Mouse (Mus musculus): ENCODE results near the gene Rhof. TPM values are rescaled to one million over a fixed set of nuclear protein-coding genes. Genes with fewer than 3 reads are reported as not detected.

The Rhof gene
- total and polyA plus RNA-seq, 2 experiments, result 0.09 to 0.86 TPM

- TF ChIP-seq CTCF (IDR thresholded peaks at IDR 0.05; ENCODE audit: low read depth, low read length), result peak; percentile 22; the same call in 1 of the 2 replicates
- 0 out of 2 replicates have a peak, but pooled peaks have one; percentile 59 for TF ChIP-seq POLR2A (IDR thresholded peaks at IDR 0.05; ENCODE audit: extremely low read depth, insufficient read depth, low read length)
- Histone ChIP-seq H3K79me2 (ENCODE audit: control insufficient read depth, insufficient read depth, low read length) (no peaks in the 10 kb centered on the region), H3K4me3 (ENCODE audit: insufficient read depth, low read depth, low read length) (peak overlapping the region; percentile 71), H3K36me3 (ENCODE audit: control insufficient read depth, insufficient read depth, low read length) (peaks cover 6% of the 10 kb centered on the region; the same call in 1 of the 2 replicates), H3K9ac (ENCODE audit: low read depth, low read length) (peak overlapping the region; percentile 79), H3K4me1 (ENCODE audit: control insufficient read depth, insufficient read depth, low read length) (peaks cover 21% of the 10 kb centered on the region), H3K27me3 (ENCODE audit: control insufficient read depth, insufficient read depth, low read length) (no peaks in the 10 kb centered on the region), H3K27ac (replicated peaks; ENCODE audit: insufficient read depth, low read depth, low read length) (peak overlapping the region; percentile 98)
- WGBS, result 1% methylated on average over 30 of the region's 30 CpGs
- peak; percentile 92 for DNase-seq (ENCODE audit: extremely low read depth, low read depth, low spot score)
These were observed 3.2 kb upstream of the Rhof start for GRCm38 (mm10) chr5:123135471-123136360.

- 12% methylated on average over 8 of the region's 8 CpGs for WGBS
- peaks cover 21% of the 10 kb centered on the region for H3K4me1 ChIP-seq (ENCODE audit: control insufficient read depth, insufficient read depth, low read length)
- peak overlapping the region; percentile 88 for H3K27ac ChIP-seq (replicated peaks; ENCODE audit: insufficient read depth, low read depth, low read length)
- DNase-seq (ENCODE audit: extremely low read depth, low read depth, low spot score), result no peak
- H3K27me3 ChIP-seq (ENCODE audit: control insufficient read depth, insufficient read depth, low read length), result no peaks in the 10 kb centered on the region
- peak overlapping the region; percentile 52 for H3K4me3 ChIP-seq (ENCODE audit: insufficient read depth, low read depth, low read length)
- no peaks in the 10 kb centered on the region for H3K79me2 ChIP-seq (ENCODE audit: control insufficient read depth, insufficient read depth, low read length)
- peak overlapping the region; percentile 64 for H3K9ac ChIP-seq (ENCODE audit: low read depth, low read length)
- TF ChIP-seq CTCF (IDR thresholded peaks at IDR 0.05; ENCODE audit: low read depth, low read length) (no peak), POLR2A (IDR thresholded peaks at IDR 0.05; ENCODE audit: extremely low read depth, insufficient read depth, low read length) (no peak)
- peaks cover 6% of the 10 kb centered on the region; the same call in 1 of the 2 replicates for H3K36me3 ChIP-seq (ENCODE audit: control insufficient read depth, insufficient read depth, low read length)
These were observed 2.4 kb upstream of the Rhof start for GRCm38 (mm10) chr5:123134875-123135382.

DNA sequence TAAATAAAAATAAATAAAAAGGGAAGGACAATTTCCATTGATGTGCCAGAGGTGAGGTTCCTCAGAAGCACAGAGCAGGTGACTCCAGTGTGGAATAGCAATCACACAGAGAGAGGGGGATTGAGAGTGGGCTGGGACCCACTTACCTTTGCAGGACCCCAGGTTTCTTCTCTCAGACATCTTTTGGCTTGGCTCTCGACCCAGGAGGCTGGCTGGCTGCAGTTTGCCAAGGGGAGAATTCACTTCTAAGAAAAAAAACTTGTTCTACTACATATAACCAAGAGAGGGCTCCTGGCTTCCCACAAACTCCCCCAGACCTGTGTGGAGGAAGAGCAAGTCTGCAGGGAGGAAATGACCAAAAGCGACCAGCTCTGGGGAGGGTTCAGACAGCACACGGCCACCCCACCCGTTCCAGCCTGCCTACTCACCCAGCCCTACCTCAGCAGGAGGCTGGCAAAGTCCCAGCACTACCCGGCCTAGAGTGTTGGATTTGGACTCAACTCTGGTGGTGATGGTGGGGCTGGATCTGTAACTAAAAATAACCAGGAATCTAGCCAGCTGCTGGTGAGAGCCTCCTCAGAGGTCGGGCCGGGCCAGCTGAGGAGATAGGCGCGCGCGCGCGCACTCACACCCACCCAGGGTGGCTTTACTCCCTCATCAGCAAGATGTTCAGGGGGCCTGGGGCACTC, 1.8 kb upstream of the Rhof start:
- TF ChIP-seq CTCF (IDR thresholded peaks at IDR 0.05; ENCODE audit: low read depth, low read length), result no peak
- H3K9ac ChIP-seq (ENCODE audit: low read depth, low read length), result peak overlapping the region; percentile 64
- H3K27me3 ChIP-seq (ENCODE audit: control insufficient read depth, insufficient read depth, low read length), result no peaks in the 10 kb centered on the region
- no peak overlapping the region for H3K4me3 ChIP-seq (ENCODE audit: insufficient read depth, low read depth, low read length)
- WGBS, result 5% methylated on average over 13 of the region's 13 CpGs
- peak; percentile 62 for DNase-seq (ENCODE audit: extremely low read depth, low read depth, low spot score)
- H3K4me1 ChIP-seq (ENCODE audit: control insufficient read depth, insufficient read depth, low read length), result peaks cover 21% of the 10 kb centered on the region
- peak overlapping the region; percentile 88 for H3K27ac ChIP-seq (replicated peaks; ENCODE audit: insufficient read depth, low read depth, low read length)
- no peaks in the 10 kb centered on the region for H3K79me2 ChIP-seq (ENCODE audit: control insufficient read depth, insufficient read depth, low read length)
- H3K36me3 ChIP-seq (ENCODE audit: control insufficient read depth, insufficient read depth, low read length), result peaks cover 6% of the 10 kb centered on the region; the same call in 1 of the 2 replicates

DNA sequence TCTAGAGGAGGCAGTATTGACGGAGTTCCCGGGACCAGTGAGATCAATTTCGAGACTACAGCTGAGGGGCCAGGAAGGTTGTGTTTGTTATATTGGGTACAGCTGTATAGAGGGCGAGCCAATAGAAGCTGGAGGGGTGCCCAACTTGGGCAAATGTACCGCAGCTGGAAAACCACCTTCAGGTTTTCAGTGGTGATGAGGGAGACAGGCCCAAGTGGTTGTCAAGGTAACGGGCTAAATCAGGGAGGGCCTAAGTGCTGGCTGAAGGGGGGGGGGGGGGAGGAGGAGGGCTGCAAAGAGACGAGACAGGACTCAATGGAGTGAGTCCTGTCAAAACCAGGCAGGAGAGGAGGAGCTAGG, 1.3 kb upstream of the Rhof start:
- Histone ChIP-seq H3K27ac (replicated peaks; ENCODE audit: insufficient read depth, low read depth, low read length) (no peak overlapping the region), H3K9ac (ENCODE audit: low read depth, low read length) (no peak overlapping the region), H3K4me1 (ENCODE audit: control insufficient read depth, insufficient read depth, low read length) (peaks cover 21% of the 10 kb centered on the region), H3K36me3 (ENCODE audit: control insufficient read depth, insufficient read depth, low read length) (peaks cover 6% of the 10 kb centered on the region; the same call in 1 of the 2 replicates), H3K4me3 (ENCODE audit: insufficient read depth, low read depth, low read length) (no peak overlapping the region), H3K79me2 (ENCODE audit: control insufficient read depth, insufficient read depth, low read length) (no peaks in the 10 kb centered on the region), H3K27me3 (ENCODE audit: control insufficient read depth, insufficient read depth, low read length) (no peaks in the 10 kb centered on the region)
- TF ChIP-seq POLR2A (IDR thresholded peaks at IDR 0.05; ENCODE audit: extremely low read depth, insufficient read depth, low read length), result no peak
- no peak for TF ChIP-seq CTCF (IDR thresholded peaks at IDR 0.05; ENCODE audit: low read depth, low read length)
- 18% methylated on average over 7 of the region's 7 CpGs for WGBS
- DNase-seq (ENCODE audit: extremely low read depth, low read depth, low spot score), result no peak

GRCm38 (mm10) chr5:123133083-123133783, 741 bp upstream of the Rhof start:
- H3K79me2 ChIP-seq (ENCODE audit: control insufficient read depth, insufficient read depth, low read length), result no peaks in the 10 kb centered on the region
- no peak overlapping the region for H3K9ac ChIP-seq (ENCODE audit: low read depth, low read length)
- H3K36me3 ChIP-seq (ENCODE audit: control insufficient read depth, insufficient read depth, low read length), result peaks cover 6% of the 10 kb centered on the region; the same call in 1 of the 2 replicates
- H3K27ac ChIP-seq (replicated peaks; ENCODE audit: insufficient read depth, low read depth, low read length), result no peak overlapping the region
- 21% methylated on average over 18 of the region's 18 CpGs for WGBS
- H3K4me3 ChIP-seq (ENCODE audit: insufficient read depth, low read depth, low read length), result no peak overlapping the region
- peaks cover 21% of the 10 kb centered on the region for H3K4me1 ChIP-seq (ENCODE audit: control insufficient read depth, insufficient read depth, low read length)
- TF ChIP-seq CTCF (IDR thresholded peaks at IDR 0.05; ENCODE audit: low read depth, low read length) (peak; percentile 99), POLR2A (IDR thresholded peaks at IDR 0.05; ENCODE audit: extremely low read depth, insufficient read depth, low read length) (no peak)
- peak; percentile 48 for DNase-seq (ENCODE audit: extremely low read depth, low read depth, low spot score)
- H3K27me3 ChIP-seq (ENCODE audit: control insufficient read depth, insufficient read depth, low read length), result no peaks in the 10 kb centered on the region
